Mouse (Mus musculus) liver, embryonic 16.5 days (tissue): Measurements from ENCODE around the gene Rpl15. TPM values are rescaled to one million over a fixed set of nuclear protein-coding genes. Genes with fewer than 3 reads are reported as not detected.

Experiments used
- ATAC-seq: fragments of 200-750 bp; cut with Nextera tagmentation; 2 replicates; pipeline ENCODE4 v1.8.0; 2017; ENCODE audit warnings: low read depth, mild to moderate bottlenecking, moderate number of reproducible peaks, moderate library complexity
- H3K27ac ChIP-seq: fragments of 300-500 bp; sonication (generic); 2 replicates; pipeline ENCODE4 v1.5.1; 2014; ENCODE audit warnings: mild to moderate bottlenecking, low read length
- H3K27me3 ChIP-seq: fragments of 300-500 bp; sonication (generic); 2 replicates; pipeline ENCODE4 v1.6.1; 2014; ENCODE audit warnings: low read depth, low read length, mixed read lengths; ENCODE audit not compliant: control insufficient read depth, insufficient read depth
- H3K36me3 ChIP-seq: fragments of 300-500 bp; sonication (generic); 2 replicates; pipeline ENCODE4 v1.6.1; 2014; ENCODE audit warnings: mild to moderate bottlenecking; ENCODE audit not compliant: control insufficient read depth, insufficient read depth
- H3K4me1 ChIP-seq: fragments of 300-500 bp; sonication (generic); 2 replicates; pipeline ENCODE4 v1.6.1; 2014; ENCODE audit warnings: low read depth, low read length, mixed read lengths; ENCODE audit not compliant: control insufficient read depth
- H3K4me2 ChIP-seq: fragments of 300-500 bp; sonication (generic); 2 replicates; pipeline ENCODE4 v1.6.1; 2014; ENCODE audit warnings: low read depth, low read length, mixed read lengths
- H3K4me3 ChIP-seq: fragments of 300-500 bp; sonication (generic); 2 replicates; pipeline ENCODE4 v1.5.1; 2014; ENCODE audit warnings: low read depth, mild to moderate bottlenecking, low read length
- H3K9ac ChIP-seq: fragments of 300-500 bp; sonication (generic); 2 replicates; pipeline ENCODE4 v1.6.1; 2014; ENCODE audit warnings: low read depth, low read length
- H3K9me3 ChIP-seq: fragments of 300-500 bp; sonication (generic); replicated peaks from 2 replicates; pipeline ENCODE4 v1.6.1; 2016; ENCODE audit warnings: low read length; ENCODE audit not compliant: control insufficient read depth
- WGBS: fragments of 180-500 bp; shearing (Covaris S2); extraction: QIAGEN DNeasy Blood & Tissue Kit; methylation state at CpG from one replicate; pipeline ENCODE4 v1.1.7; 2014; ENCODE audit not compliant: insufficient replicate concordance; 5-methylcytosine and 5-hydroxymethylcytosine counted together
- polyA plus RNA-seq: library from polyadenylated mRNA; unstranded; fragments of >200 nt; fragmentation: Nextera tagmentation; extraction: Ambion mirVana; gene quantifications from 2 replicates; pipeline ENCODE4 v1.2.1, GENCODE M21; 2015

The Rpl15 gene
- polyA plus RNA-seq, 1 experiment from 2014 or later, result 191 TPM

GRCm38 (mm10) chr14:18297441-18297840, 26.2 kb upstream of the Rpl15 start:
- no peak for ATAC-seq
- Histone ChIP-seq H3K4me3 (no peak overlapping the region), H3K27ac (no peak overlapping the region), H3K4me1 (no peaks in the 10 kb centered on the region; the same call in 1 of the 2 replicates), H3K9me3 (no peaks in the 10 kb centered on the region), H3K4me2 (no peak overlapping the region), H3K9ac (no peak overlapping the region), H3K36me3 (no peaks in the 10 kb centered on the region), H3K27me3 (no peaks in the 10 kb centered on the region)
- WGBS, result 34% methylated on average over 2 of the region's 2 CpGs

GRCm38 (mm10) chr14:18292578-18292977, 21.4 kb upstream of the Rpl15 start:
- Histone ChIP-seq H3K27ac (no peak overlapping the region), H3K4me1 (no peaks in the 10 kb centered on the region), H3K36me3 (no peaks in the 10 kb centered on the region), H3K27me3 (no peaks in the 10 kb centered on the region), H3K9me3 (no peaks in the 10 kb centered on the region), H3K4me3 (no peak overlapping the region), H3K9ac (no peak overlapping the region), H3K4me2 (no peak overlapping the region)
- WGBS, result 62% methylated on average over 3 of the region's 3 CpGs
- ATAC-seq, result no peak

- Histone ChIP-seq H3K27me3 (no peaks in the 10 kb centered on the region), H3K4me1 (no peaks in the 10 kb centered on the region), H3K9me3 (no peaks in the 10 kb centered on the region), H3K9ac (no peak overlapping the region), H3K27ac (no peak overlapping the region), H3K36me3 (no peaks in the 10 kb centered on the region), H3K4me3 (no peak overlapping the region), H3K4me2 (no peak overlapping the region)
- WGBS, result 56% methylated on average over 3 of the region's 3 CpGs
- ATAC-seq, result no peak
These were observed 20.9 kb upstream of the Rpl15 start for GRCm38 (mm10) chr14:18292111-18292510.

GRCm38 (mm10) chr14:18287391-18287790, 16.2 kb upstream of the Rpl15 start:
- no peak for ATAC-seq
- Histone ChIP-seq H3K36me3 (no peaks in the 10 kb centered on the region), H3K27me3 (no peaks in the 10 kb centered on the region)

GRCm38 (mm10) chr14:18286441-18286840, 15.2 kb upstream of the Rpl15 start:
- 76% methylated on average over 2 of the region's 2 CpGs for WGBS
- no peak overlapping the region for H3K4me3 ChIP-seq
- no peak overlapping the region for H3K9ac ChIP-seq
- ATAC-seq, result no peak
- H3K4me2 ChIP-seq, result no peak overlapping the region
- no peaks in the 10 kb centered on the region for H3K9me3 ChIP-seq
- H3K36me3 ChIP-seq, result no peaks in the 10 kb centered on the region
- H3K27ac ChIP-seq, result no peak overlapping the region
- no peaks in the 10 kb centered on the region for H3K4me1 ChIP-seq
- no peaks in the 10 kb centered on the region for H3K27me3 ChIP-seq

More at GRCm38 (mm10) chr14:18287391-18287790, 16.2 kb upstream of the Rpl15 start:
- Histone ChIP-seq H3K27ac (no peak overlapping the region), H3K4me2 (no peak overlapping the region), H3K4me1 (no peaks in the 10 kb centered on the region), H3K9ac (no peak overlapping the region), H3K9me3 (no peaks in the 10 kb centered on the region), H3K4me3 (no peak overlapping the region)
- 67% methylated on average over 2 of the region's 2 CpGs for WGBS

- Histone ChIP-seq H3K4me1 (no peaks in the 10 kb centered on the region), H3K4me2 (no peak overlapping the region), H3K27ac (no peak overlapping the region), H3K4me3 (no peak overlapping the region), H3K9me3 (no peaks in the 10 kb centered on the region), H3K9ac (no peak overlapping the region), H3K27me3 (no peaks in the 10 kb centered on the region), H3K36me3 (no peaks in the 10 kb centered on the region)
- no peak for ATAC-seq
- 75% methylated on average over 3 of the region's 3 CpGs for WGBS
These were observed 14.3 kb upstream of the Rpl15 start for GRCm38 (mm10) chr14:18285476-18285875.

GRCm38 (mm10) chr14:18284581-18284980, 13.4 kb upstream of the Rpl15 start:
- WGBS, result 66% methylated on average over 2 of the region's 2 CpGs
- Histone ChIP-seq H3K27me3 (no peaks in the 10 kb centered on the region), H3K4me3 (no peak overlapping the region), H3K4me2 (no peak overlapping the region), H3K36me3 (no peaks in the 10 kb centered on the region), H3K9ac (no peak overlapping the region), H3K4me1 (no peaks in the 10 kb centered on the region), H3K27ac (no peak overlapping the region), H3K9me3 (no peaks in the 10 kb centered on the region)
- no peak for ATAC-seq

GRCm38 (mm10) chr14:18280375-18280774, 9.2 kb upstream of the Rpl15 start:
- 79% methylated on average over 5 of the region's 5 CpGs for WGBS
- no peak for ATAC-seq
- Histone ChIP-seq H3K9me3 (no peaks in the 10 kb centered on the region), H3K27ac (no peak overlapping the region), H3K36me3 (peaks cover 11% of the 10 kb centered on the region), H3K9ac (no peak overlapping the region), H3K4me3 (no peak overlapping the region), H3K27me3 (no peaks in the 10 kb centered on the region), H3K4me2 (no peak overlapping the region), H3K4me1 (no peaks in the 10 kb centered on the region)

GRCm38 (mm10) chr14:18274526-18274925, 3.3 kb upstream of the Rpl15 start:
- Histone ChIP-seq H3K27me3 (no peaks in the 10 kb centered on the region), H3K27ac (no peak overlapping the region), H3K9ac (no peak overlapping the region), H3K36me3 (peaks cover 14% of the 10 kb centered on the region), H3K4me3 (no peak overlapping the region), H3K4me1 (peaks cover 8% of the 10 kb centered on the region), H3K9me3 (no peaks in the 10 kb centered on the region), H3K4me2 (no peak overlapping the region)
- WGBS, result 58% methylated on average over 1 of the region's 1 CpGs
- no peak for ATAC-seq
